Mouse (Mus musculus): ENCODE measurements at regions not wholly inside any gene's neighbourhood (a gene's known extent, or its start where the extent isn't known, plus 50 kb on each side); places are given as distances from the start of the nearest gene placed in this dataset.

DNA sequence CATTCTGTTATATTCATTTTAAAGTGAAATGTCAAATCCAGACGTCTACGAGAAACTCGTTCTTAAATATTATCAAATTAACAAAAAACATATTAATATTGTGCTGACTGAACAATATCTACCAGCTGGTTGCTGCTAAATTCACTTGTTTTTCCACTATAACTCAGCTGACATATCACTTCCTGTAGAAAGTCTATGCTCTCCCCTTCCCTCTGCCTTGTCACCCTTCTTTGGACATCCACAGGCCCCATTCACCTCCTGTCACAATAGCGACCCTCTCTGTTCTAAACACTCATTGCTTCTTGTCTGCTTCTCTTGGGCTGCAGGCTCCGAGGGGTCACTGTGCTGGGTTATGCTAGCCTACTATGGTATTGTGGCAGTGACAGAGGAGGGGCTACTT, 52.5 kb upstream of the Cplx2 start:
- DNase-seq = no peak

DNA sequence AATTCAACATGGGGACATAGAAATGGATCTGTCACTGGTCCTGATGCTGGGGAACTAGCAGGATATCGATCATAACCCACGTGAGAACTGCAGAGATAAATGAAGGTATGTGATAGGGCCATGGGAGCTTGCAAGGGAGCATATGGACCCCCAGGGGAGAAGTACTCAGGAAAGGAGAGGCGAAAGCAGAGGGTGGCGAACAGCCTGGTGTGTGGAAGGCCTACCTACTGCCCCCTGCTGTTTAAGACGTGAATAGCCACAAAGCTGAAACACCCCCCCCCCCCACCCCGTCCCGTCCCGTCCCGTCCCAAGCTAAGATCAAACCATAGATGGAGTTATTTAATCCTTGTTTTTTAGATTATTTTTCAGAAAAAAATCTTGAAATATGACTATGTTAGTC, 50.9 kb upstream of the Cplx2 start:
- DNase-seq = no peak

DNA sequence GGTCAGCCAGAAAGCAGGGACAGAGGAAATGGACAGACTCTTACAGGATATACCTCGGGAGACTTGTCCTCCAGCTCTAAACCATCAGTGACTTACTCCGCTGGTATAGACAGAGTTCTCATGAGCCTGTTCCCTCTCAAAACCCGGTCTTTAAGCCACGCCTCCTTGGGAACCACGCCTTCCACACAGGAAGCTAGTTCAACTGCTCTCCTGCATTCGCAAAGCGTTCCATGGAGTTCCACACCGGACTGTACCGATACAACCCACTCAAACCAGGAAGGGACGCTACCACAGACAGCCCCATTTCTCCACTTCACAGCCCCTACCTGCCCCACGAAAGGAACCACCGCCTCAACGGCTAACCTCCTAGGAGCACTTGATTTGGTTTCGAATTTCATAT, 50.1 kb upstream of the Cplx2 start:
- no peak for DNase-seq

Measured in gastrocnemius, postnatal 25 days (tissue).